Mouse (Mus musculus): Measurements from ENCODE around the gene Spem2.
A peak's percentile ranks its signal among the peaks of the same experiment; 100 is the strongest.

The Spem2 gene

DNA sequence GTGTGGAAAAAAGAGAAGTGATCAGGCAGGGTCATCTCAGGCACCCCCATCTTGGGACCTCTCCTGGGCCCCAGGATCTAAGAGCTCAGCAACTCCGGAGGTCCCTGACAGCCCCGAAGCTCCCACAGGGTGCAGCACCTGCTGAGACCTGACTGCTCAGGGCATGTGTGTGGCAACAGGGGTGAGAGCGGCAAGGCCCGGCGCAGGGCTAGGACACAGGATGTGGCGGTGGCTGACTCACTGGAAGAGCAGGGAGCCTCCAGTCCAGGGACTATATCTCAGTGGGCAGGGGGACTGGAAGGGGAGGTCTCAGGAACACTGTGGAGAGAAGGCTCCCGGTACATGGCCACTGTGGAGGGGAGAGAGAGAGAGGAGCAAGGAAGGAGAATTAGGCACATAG, 20.3 kb downstream of the Spem2 start:
- DNase-seq: no peak

- DNase-seq: no peak
These were observed 22.3 kb downstream of the Spem2 start for GRCm38 (mm10) chr11:69795983-69796435.

DNA sequence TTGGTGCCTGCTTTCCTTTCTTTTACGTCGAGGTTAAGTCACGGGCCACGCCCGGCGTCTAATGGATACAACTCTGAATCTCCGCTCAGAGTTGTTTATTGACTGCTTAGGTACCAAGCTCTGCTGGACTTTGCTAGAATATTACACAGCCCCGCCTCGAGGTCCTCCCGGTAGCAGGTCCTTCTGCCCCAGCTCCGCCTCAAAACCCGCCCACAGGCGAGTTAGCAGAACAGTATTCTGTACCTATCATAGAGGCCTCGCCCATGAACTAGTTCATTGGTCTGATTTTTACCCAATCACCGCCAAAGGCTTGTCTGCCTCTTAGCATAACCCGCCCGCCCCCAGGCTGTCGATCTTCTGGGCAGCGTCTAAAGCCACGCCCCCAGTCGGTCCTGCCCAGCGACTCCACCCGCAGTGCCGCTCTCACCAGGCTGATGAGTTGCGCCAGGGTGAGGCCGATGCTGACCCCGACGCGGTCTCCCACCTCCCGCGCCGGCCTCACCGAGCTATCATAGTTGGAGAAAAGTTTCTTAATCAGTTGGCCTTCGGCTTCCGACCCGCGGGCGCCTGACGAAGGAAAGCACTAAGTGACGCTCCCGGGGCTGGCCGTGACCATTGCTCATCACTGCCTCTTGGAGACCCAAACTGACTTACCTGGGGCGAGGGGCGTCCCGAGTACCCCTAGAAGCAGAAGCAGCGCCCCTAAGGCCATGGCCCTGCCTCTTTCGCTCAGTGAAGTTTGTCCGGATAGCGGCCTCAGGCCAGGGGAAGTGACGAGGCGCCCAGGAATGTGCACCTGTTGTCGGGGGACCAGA, 22.9 kb downstream of the Spem2 start, which contains the start of gene Chrnb1:
Gene Chrnb1, minus strand, starts transcription at position 776 of the 815 bp plus-strand sequence.
- peak; percentile 84 for DNase-seq

GRCm38 (mm10) chr11:69793429-69793828, 24.8 kb downstream of the Spem2 start:
- no peak for DNase-seq

GRCm38 (mm10) chr11:69791420-69791819, 26.8 kb downstream of the Spem2 start:
- no peak for DNase-seq

- DNase-seq: no peak
These were observed 28.8 kb downstream of the Spem2 start for GRCm38 (mm10) chr11:69789431-69789830.

GRCm38 (mm10) chr11:69787306-69787705, 31.0 kb downstream of the Spem2 start:
- DNase-seq: no peak

DNA sequence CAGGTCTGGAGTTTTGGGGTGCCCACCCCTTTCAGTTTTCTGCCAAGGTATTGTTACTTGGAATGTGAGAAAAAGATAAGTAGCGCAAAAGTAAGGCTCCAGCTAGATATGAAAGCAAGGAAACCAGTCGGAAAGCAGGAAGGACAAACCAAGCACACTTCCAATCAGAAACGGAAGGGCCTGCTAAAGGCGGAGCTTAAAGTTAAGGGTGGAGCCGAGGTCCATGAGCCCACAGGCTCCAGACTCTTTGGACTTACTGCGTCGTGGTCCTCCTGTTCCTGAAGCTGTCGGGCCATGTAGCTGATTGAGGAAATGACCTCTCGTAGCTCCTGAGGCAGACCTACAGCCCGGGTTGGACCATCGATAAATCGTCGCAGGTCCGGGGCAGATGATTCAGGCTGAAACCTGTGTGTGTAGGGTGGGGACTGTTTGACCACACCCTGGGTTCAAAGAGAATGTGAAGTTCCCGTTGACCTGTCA, 33.4 kb downstream of the Spem2 start:
- DNase-seq: no peak

DNA sequence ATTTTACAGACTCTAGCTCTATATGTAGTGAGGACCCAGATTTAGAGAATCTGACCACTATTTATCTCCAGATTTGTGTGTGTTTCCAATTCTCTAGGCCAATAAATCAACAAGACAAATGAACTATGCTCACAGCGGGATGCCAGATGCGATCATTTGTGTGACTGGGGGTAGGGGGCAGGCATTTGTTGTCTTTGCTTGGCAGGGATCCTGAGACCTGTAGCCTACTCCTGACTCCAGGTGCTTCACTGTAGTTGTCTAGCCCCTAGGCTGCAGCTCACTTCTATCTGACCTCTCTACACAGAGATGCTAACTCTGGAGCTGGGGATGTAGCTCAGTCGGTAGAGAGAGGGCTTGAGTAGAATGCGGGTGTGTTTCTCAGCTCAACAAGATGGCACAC, 36.4 kb downstream of the Spem2 start:
- no peak for DNase-seq

GRCm38 (mm10) chr11:69778985-69779384, 39.3 kb downstream of the Spem2 start:
- DNase-seq: no peak

GRCm38 (mm10) chr11:69778258-69778982, 39.8 kb downstream of the Spem2 start:
- DNase-seq: no peak

GRCm38 (mm10) chr11:69777504-69778257, 40.6 kb downstream of the Spem2 start:
- no peak for DNase-seq

- DNase-seq: no peak
These were observed 41.8 kb downstream of the Spem2 start for GRCm38 (mm10) chr11:69776488-69776887.

GRCm38 (mm10) chr11:69775716-69776115, 42.5 kb downstream of the Spem2 start:
- no peak for DNase-seq

DNA sequence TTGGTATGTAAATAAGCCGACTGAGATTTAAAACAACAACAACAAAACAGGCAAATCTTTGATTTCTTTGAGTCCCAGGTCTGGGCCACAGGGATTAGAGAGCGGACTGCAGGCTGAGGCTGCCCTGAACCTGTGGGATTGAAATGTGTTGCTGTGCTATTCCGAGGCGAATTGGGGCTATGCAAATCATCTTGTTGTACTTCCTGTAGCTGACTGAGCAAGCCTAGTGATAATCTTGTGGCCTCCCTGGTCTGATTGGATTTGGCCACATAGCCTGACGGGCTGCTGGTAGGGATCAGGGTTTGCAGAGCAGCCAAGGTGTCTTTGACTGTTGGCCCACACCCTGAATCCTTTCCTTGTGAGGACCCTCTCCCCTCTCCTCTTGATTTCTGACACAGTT, 43.3 kb downstream of the Spem2 start:
- no peak for DNase-seq

GRCm38 (mm10) chr11:69767625-69767909, 50.7 kb downstream of the Spem2 start:
- no peak for DNase-seq

GRCm38 (mm10) chr11:69766872-69767624, 51.2 kb downstream of the Spem2 start:
- no peak for DNase-seq
